Mouse (Mus musculus): ENCODE results near the gene Larp7.

DNA sequence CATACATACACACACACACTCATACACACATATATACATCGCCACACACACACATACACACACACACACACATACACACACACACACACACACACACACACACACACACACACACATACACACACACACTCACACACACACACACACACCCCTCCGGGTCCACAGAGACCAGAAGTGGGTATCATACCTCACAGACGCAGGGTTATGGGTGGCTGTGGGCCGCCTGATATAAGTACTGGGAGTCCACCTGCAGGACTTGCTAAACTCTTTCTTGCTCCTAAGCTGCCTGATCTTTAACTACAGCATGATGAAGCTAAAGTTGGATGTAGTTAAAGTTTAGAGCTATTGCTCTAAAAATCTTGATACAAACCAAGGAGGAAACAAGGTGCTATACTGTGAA is 23.3 kb downstream of the Larp7 start:
- TF ChIP-seq CTCF (conservative IDR thresholded peaks at IDR 0.05; ENCODE audit: insufficient read depth, insufficient read length, low read depth, low read length), result no peak
- no peak for TF ChIP-seq POLR2A (IDR thresholded peaks at IDR 0.05; ENCODE audit: low read depth, low read length)
